Mouse (Mus musculus): Measurements from ENCODE around the gene Cryzl2.

Cryzl2 gene

DNA sequence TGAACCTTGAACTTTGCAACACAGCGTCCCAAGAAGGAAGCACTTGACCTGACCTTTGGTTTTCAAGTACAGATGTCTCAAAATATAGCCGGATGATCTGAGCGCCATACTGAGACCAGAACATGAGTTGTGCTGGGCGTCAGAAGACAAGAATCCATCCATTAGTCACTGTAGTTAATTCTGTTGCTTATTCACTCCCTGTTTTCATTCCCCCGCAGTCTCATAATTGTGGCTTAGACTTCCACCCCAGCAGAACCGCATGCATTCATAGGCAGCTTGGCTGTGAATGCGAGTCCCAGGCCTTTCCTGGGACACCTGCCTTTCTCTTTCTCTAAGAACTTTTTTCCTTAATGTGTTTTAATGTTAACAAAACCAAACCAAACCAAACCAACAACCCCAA, 14.3 kb downstream of the Cryzl2 start:
- DNase-seq (ENCODE audit: extremely low spot score, low spot score), result no peak

DNA sequence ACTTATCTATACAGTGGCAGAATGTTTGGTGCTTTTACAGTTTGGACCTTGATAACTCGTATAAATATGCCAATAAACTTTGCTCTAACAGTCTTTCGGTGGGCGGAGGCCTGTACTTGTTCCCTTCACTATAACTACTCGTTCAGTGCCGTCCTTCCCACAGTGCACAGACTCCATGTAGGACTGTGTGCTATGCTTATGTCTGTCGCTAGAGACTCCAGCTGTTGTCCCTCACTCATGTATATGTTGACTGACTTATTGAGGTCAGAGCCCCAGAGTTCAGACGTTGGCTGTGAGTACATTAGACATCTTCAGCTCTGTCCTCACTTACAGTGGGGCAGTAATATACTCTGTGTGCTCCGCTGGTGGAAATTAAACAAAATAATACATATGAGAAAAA, 16.5 kb downstream of the Cryzl2 start:
- no peak for DNase-seq (ENCODE audit: extremely low spot score, low spot score)

DNA sequence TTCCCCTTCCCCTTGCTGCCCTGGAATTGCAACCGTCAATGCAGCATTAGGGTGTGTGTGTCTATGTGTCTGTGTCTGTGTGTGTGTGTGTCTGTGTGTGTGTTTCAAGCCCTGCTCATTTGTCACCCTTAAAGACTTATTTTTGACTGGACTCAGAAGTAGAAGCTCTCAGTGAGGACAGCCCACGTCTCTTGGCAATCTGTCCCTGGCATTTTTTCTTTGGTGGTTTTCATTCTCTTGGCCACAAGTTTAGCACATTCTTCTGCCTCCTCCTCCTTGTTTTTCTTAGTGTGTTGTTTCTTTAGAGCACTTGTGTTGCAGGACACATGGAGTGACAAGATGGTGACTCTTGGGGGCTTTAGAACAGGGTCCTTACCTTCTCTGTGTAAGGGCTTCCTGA, 17.9 kb downstream of the Cryzl2 start:
- no peak for DNase-seq (ENCODE audit: extremely low spot score, low spot score)

DNA sequence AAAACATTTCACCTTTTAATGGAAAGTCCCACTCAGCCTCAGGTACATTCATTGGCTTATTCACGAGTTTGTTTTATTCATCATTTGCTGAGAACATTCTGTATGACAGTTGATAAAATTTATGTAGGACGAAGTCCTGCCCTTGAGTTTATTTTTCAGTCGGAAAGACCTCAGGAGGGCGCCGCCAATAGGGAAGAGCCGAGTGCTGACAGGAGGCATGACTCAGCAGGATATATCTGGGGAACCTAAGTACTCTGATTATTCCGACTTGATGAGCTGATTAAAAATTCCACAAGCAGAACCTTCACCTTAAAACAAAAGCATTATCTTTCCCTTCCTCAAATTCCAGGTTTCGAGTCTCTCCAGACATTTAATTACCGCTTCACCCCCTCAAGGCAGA, 21.7 kb downstream of the Cryzl2 start:
- no peak for DNase-seq (ENCODE audit: extremely low spot score, low spot score)

DNA sequence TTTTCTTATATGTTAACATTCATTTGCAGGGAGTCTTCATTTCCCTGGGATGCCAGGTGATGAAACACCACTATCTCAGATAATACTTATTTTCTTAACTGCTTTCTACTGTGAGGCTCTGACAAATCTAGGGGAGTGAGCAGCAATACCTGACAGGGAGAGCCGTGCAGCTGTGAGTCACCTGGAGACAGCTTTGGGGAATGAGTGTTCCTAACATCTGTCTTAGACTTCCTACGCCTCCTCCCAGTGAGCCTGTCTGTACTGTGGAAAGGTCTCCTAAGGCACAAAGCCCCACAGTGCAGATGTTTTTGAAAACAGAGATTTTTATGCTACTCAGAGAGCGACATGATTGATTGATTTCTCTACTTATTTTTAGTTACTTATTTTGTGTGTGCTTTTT, 22.5 kb downstream of the Cryzl2 start:
- DNase-seq (ENCODE audit: extremely low spot score, low spot score), result no peak

DNA sequence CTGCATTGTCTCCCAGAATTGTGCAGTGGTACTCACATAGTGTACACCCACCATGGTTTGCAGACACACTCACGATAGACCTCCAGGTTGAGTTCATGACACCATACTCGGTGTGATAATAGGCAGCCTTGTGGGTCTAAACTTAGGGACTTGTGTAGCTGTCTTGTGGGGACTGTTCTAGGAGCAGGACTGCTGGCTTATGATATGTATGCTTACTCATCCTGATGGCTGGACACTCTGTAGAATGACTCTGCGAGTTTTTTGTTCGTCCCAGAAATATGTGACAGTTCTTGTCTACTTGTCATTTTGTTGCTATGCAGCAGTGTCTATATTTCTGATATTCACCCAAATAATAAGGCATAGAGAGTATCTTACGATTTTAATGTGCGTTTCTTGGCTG, 23.3 kb downstream of the Cryzl2 start:
- no peak for DNase-seq (ENCODE audit: extremely low spot score, low spot score)

DNA sequence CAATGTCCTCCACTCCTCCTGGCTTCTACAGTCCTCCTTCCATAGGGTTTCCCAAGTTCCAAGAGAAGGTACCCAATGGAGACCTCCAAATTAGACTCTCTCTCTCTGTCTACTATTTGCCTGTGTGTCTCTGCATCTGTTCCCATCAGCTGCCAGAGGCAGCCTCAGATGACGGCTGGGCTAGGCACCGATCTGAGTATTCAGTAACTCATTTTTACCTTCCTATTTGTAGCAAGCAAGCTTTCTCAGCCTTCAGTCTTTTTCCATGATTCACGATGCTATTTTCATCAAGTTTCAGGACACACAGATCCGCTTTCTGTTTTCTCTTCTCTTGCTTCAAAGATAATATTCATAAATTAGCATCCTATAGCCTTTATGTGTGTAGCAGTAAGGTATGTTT, 25.8 kb downstream of the Cryzl2 start:
- DNase-seq (ENCODE audit: extremely low spot score, low spot score), result no peak

DNA sequence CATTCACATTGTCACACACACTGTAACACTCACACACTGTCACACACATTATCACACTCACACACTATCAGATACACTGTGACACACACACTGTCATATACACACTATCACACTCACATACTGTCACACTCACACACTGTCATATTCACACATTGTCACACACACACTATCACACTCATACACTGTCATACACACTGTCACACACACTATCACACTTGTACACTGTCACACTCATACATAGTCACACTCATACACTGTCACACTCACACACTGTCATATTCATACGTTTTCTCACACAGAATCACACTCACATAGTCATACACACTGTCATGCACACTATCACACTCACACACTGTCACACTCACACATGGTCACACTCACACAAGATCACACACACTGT, 42.3 kb downstream of the Cryzl2 start:
- no peak for DNase-seq (ENCODE audit: extremely low spot score, low spot score)

DNA sequence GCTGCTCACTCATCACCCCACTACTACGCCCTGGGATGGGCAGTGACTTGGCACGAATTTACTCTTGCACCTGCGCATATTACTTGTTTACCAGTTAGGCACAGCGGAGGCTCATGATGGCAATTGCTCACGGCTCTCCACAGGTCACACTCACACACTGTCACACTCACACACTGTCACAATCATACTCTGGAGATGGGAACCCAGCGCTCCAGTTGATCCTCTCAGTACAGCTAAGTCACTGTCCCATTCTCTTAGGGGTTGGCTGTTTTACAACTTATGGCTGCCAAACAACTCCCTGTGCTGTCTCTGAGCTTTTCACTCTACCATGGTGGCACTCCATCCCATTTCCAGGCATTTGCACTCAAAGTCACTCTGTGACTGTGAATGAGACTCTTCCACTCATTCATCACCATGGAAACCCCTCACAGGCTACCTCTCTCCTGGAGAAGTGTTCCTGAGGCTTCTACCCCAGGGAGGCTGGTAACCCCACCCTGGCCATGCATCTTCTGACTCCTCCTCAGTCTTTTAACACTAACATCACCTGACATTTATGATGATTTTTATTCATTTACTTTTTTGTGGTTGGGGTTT, 43.1 kb downstream of the Cryzl2 start:
- no peak for DNase-seq (ENCODE audit: extremely low spot score, low spot score)

DNA sequence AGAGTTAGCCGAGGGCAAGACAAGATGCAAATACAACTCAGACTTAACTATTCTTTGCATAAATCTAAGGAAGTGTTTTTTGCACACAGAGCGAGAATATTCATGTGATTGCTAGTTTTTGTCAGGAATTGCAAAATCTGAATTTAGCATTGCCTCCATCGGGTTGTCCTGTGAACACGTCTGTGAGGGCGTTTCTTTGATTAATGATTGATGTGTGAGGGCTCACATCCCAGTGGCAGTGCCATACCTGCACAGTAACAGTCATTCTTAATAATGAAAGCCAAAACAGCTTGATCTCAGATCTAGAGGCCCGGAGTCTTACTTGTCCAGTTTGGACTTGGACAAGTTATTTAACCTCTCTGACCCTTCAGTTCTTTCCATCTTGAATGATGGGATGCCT, 44.7 kb downstream of the Cryzl2 start:
- DNase-seq (ENCODE audit: extremely low spot score, low spot score), result no peak

DNA sequence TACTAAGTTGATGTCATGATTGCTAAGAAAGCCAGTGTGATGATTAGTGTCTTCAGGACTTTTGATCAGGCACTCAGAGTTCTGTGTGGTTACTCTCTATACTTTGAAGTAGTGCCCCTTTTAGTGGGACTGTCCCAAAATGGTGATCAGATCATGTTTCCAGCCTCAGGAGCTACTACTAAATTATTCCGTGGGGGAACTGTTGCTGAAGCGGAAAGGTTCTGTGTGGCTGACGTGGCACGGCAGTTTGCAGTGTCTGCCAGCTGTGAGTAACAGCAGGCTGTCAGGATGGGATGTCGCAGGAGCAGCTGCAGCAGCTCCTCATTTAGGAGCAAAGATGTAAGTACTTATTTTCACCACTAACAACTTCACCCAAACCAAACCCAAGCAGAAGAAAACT, 48.1 kb downstream of the Cryzl2 start, which contains the start of gene Sec16b:
TSS of gene Sec16b (plus strand) at position 207 of the 400 bp plus-strand sequence.
- DNase-seq (ENCODE audit: extremely low spot score, low spot score), result peak; percentile 52

DNA sequence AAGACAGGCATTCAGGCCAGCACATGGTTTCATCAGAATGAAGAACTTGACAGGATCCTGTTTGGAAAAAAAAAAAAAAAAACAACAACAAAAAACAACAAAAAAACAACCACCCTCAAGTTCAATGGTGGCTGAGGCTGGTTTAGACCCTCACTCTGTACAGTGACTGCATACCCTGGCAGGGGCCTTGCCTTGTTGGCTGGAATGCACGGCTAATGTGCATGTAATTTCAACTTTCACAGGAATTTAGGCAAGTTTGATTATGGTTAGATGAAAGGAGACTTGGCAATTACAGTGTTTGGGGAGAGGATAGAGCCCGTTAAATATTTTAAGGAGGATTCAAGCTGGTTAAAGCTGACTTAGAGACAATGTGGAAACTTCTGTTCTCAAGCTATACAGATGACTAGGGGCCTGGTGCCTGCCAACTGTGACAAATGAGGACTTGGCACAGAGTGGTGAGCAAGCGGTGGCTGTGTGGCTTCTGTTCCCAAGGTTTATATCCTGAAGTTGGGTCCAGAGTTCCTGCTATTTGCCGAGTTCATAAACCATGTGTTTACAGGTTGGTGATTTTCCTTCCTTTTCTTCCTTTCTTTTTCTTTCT, 48.7 kb downstream of the Cryzl2 start:
- no peak for DNase-seq (ENCODE audit: extremely low spot score, low spot score)

DNA sequence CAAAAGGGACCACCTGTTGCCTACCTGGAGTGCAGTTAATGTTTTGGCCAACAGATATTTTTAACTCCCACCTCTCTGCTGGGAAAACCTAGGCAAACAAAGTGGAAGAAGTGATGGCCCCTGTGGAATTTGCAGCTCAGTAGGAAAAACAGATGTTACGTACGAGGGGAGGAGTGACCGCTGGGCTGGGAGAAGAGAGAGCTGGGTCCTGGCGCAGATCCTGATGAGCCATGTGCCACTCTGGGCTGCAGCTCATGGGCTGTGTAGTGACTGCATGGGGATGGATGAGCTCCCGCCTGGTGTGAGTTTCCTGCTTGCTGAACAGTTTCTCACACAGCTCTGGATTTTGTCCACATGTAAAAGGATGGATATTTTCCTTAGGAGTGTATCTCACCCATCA, 49.4 kb downstream of the Cryzl2 start:
- peak; percentile 27 for DNase-seq (ENCODE audit: extremely low spot score, low spot score)

DNA sequence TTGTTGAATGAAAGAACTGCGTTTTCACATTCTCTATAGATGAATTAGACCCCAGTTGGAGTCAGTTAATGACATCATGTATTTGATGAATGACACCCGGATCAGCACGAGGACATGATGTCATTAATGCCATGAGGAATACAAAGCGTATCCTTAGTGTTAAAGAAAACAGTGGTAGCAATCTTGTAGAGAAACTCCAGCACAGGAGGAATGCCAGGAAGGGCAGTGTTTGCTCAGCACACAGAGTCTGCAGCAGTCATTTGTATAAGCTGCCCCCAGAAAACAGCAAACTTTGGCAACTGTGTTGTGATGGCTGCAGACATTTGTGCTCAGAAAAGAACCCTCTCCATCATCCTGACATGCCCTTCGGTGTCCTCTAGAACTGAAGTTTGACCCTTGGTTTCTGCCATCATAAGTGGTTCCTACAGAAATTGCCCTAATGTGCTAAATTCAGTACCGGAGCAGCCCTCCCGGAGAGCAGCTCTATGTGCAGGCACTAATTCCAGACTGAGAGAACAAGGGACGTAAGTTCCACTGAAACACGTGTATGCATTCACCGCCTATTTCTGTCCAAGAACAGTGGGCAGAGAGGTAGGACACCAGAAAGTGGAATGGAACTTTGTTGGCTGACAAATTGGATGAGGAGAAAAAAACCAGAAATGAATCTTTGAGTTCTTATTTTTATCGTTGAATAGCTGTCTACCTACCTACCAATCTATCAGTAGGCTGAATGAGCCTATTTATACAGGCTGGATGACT, 54.5 kb downstream of the Cryzl2 start:
- DNase-seq (ENCODE audit: extremely low spot score, low spot score), result no peak

DNA sequence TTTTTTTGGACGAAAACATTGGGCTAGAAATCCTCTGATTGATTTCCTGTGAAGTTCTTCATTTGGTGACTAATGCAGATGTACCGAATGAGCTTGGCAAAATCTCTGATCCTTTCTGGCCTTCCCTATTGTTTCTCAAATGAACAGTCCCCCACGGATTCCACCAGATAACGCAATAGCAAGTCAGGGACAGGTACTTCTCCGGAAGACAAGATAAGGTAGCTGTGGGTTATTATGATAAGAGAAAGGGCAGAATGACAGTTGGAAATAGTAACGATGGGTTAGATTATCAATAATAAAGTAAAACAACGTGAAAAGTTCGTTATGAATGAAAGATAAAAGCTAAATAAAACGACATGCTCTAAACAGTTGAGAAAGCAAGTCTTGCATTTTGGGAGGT, 55.2 kb downstream of the Cryzl2 start:
- no peak for DNase-seq (ENCODE audit: extremely low spot score, low spot score)

DNA sequence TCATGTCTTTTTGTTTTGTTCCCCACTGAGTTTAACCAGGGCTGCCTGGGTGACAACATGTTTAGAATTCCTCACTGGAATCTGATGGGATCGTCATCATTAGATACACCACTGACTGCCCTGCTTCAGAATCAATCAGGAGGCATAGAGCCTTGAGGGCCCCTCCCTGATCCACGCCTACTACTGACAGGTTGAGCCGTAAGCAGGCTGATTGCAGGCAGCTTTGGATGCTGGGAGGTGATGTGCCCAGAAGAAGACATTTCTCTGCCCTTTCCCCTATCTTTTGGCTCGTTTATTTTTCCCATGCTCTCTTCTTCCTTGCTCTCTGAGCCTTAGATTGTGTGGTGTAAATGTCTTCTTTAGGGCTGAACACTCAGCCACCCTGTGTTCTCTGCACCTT, 55.9 kb downstream of the Cryzl2 start:
- DNase-seq (ENCODE audit: extremely low spot score, low spot score), result no peak

DNA sequence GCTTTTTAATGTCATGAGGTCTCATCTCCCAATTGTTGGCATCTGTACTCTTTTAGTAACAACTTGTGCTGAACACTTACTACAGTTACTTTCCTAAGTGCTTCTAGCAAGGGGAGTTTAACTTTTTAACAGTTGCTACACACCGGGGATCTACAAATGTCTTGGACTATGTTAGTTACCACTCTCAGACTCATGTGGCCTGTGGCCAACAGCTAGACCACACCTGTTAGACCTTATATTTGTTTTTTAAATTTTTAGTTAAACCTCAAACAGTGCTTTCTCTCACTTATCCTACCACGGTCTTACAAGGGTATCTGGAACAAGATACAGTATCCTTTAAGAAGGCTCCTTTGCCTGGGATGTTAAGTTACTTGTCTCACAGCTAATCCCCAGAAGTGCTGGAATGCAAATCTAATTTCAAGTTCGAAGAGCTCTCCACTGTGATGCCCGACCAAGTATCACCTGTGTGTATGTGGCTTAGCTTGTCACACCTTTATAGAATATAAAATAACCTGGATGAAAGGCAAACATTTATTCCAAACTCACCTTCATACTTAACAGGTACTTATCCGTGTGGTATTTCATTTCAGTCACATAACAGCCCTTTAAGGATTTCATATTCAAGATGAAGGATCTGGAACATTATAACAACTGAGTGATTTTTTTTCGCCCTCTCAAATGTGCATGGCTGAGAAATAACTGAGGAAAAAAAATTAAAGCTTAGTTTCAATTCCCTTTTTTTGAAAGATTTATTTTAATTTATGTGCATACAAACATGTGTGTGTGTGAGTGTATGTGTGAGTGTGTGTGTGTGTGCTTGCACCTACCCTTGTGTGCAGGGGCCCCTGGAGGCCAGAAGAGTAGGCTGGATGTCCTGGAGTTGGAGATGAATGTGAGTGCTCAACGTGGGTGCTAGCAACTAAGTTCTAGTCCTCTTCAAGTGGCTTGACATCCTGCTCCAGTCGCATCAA, 58.7 kb downstream of the Cryzl2 start:
- no peak for DNase-seq (ENCODE audit: extremely low spot score, low spot score)

DNA sequence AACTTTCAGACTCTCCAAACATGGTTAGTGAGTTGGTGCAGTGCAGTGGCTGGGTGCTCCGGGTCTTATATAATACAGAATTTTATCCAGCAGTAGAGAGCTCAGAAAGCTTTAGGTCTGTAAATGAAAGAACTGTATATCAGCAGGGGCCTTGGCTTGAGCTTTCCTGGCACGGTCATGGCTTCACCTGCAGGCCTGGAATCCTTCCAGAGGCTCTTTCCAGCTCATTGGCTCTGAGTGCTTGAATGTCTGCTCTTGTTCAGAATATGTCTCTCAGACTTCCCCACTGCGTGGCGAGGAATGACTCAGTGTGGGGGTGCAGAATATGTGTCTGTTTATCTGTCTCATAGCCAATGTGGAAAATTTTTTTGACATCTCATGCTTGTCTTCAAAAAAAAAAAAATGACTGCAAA, 59.7 kb downstream of the Cryzl2 start:
- DNase-seq (ENCODE audit: extremely low spot score, low spot score), result no peak

DNA sequence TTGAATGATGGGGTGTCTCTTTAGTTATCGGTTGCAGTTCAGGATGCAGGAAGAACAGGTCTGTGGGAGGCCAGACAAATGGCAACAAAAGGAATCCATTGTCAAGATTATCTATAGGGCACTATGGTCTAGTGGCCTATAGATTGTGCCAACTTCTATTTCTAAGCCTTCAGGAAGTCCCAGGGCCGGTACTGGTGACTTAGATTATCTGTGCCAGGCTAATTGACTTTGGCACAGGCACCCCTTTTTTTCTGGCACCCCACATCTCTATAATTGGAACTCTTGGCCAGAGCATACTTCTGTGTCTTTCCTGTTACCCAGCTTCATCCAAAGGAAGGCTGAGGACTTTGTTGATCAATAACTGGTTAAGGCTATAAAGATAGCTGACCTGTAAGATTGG, 61.0 kb downstream of the Cryzl2 start:
- DNase-seq (ENCODE audit: extremely low spot score, low spot score), result no peak

DNA sequence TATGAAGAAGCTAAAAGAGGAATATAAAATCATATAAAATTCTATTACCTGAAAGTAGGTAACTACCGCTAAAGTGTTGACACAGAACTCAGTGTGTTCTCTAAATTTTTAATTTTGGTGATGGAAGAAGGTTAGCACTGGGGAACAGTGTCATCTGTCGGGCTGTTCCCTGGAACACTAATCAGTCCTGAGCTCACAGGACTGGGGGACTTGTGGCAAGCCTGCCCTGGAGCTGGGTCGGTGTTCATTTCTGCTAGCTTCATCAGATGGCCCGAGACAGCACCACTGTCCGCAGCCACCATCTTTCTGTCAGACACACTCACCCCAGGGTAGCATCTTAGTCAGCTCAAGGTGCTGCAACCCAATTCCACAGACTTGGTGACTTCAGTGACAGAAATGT, 63.9 kb downstream of the Cryzl2 start:
- DNase-seq (ENCODE audit: extremely low spot score, low spot score), result no peak

DNA sequence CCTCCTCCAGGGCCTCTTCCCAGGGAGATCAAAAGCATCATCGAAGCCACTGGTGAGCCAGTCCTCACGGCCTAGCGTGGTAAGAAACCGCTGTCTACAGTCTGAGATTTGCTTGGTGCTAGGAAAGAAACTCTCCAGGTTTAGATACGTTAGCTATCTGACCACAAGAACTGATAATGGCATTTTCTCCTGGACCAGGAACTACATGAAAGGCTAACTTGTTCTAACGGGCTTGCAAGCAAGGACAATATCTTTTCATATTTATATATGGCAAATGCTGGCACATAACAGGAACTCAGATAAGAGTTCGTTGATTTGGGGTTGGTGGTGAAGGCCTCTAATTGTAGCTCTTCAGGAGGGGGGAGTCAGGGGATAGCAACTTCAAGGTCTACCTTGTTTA, 66.4 kb downstream of the Cryzl2 start:
- no peak for DNase-seq (ENCODE audit: extremely low spot score, low spot score)

Measured in neural tube, embryonic 10.5 days (tissue).